Mouse (Mus musculus): ENCODE data around the gene Pgam2. TPM values are rescaled to one million over a fixed set of nuclear protein-coding genes. Genes with fewer than 3 reads are reported as not detected.
A peak's percentile ranks its signal among the peaks of the same experiment; 100 is the strongest.

Gene Pgam2
- total RNA-seq, 1 experiment: 4.1 TPM

GRCm38 (mm10) chr11:5778481-5778880, 25.1 kb downstream of the Pgam2 start:
- Histone ChIP-seq H3K27ac (ENCODE audit: insufficient read depth, low read depth, low read length, poor library complexity, severe bottlenecking) (no peak overlapping the region), H3K9ac (ENCODE audit: insufficient read depth, low read depth, low read length, poor library complexity, severe bottlenecking) (no peak overlapping the region), H3K36me3 (ENCODE audit: control insufficient read depth, insufficient read depth, low read length, poor library complexity, severe bottlenecking) (no peaks in the 10 kb centered on the region; the same call in 1 of the 2 replicates), H3K4me1 (ENCODE audit: control insufficient read depth in 2 of 2, insufficient read depth in 2 of 2, low read length in 2 of 2, poor library complexity in 1 of 2) (no peaks in the 10 kb centered on the region), H3K9me3 (ENCODE audit: control insufficient read depth, insufficient read depth, low read depth, low read length) (no peaks in the 10 kb centered on the region), H3K4me3 (ENCODE audit: insufficient read depth in 1 of 2, low read depth in 1 of 2, low read length in 2 of 2, poor library complexity in 1 of 2, severe bottlenecking in 1 of 2) (no peak overlapping the region)
- TF ChIP-seq CHD2 (IDR thresholded peaks at IDR 0.05; ENCODE audit: low read depth, low read length): no peak
- TF ChIP-seq ZC3H11A (IDR thresholded peaks at IDR 0.05; ENCODE audit: borderline replicate concordance, low read depth, low read length): peak; percentile 79; the same call in 1 of the 2 replicates
- in situ Hi-C loops (cut with MboI; ENCODE audit: low sequenced_read_pairs in 2 of 2, unreplicated experiment in 2 of 2): loop anchor here in 1 of 2 experiments (10.0 kb wide), 1 partner anchor 294 kb away; no protein-coding TSS in a partner anchor
- no peak for DNase-seq (ENCODE audit: low read depth, low spot score)

- H3K36me3 ChIP-seq (ENCODE audit: control insufficient read depth, insufficient read depth, low read length, poor library complexity, severe bottlenecking): no peaks in the 10 kb centered on the region; the same call in 1 of the 2 replicates
- no peak overlapping the region for H3K9ac ChIP-seq (ENCODE audit: insufficient read depth, low read depth, low read length, poor library complexity, severe bottlenecking)
- no peaks in the 10 kb centered on the region for H3K9me3 ChIP-seq (ENCODE audit: control insufficient read depth, insufficient read depth, low read depth, low read length)
- H3K27ac ChIP-seq (ENCODE audit: insufficient read depth, low read depth, low read length, poor library complexity, severe bottlenecking): no peak overlapping the region
- in situ Hi-C loops (cut with MboI; ENCODE audit: low sequenced_read_pairs in 2 of 2, unreplicated experiment in 2 of 2): no loop called here
- no peak for DNase-seq (ENCODE audit: low read depth, low spot score)
- no peak overlapping the region for H3K4me3 ChIP-seq (ENCODE audit: insufficient read depth in 1 of 2, low read depth in 1 of 2, low read length in 2 of 2, poor library complexity in 1 of 2, severe bottlenecking in 1 of 2)
- TF ChIP-seq ZNF384 (IDR thresholded peaks at IDR 0.05; ENCODE audit: low read depth, low read length) (no peak), MAFK (IDR thresholded peaks at IDR 0.05; ENCODE audit: insufficient read depth, low read depth, low read length) (no peak), HCFC1 (IDR thresholded peaks at IDR 0.05; ENCODE audit: borderline replicate concordance, insufficient read depth, low read length) (no peak), ZC3H11A (IDR thresholded peaks at IDR 0.05; ENCODE audit: borderline replicate concordance, low read depth, low read length) (no peak), CHD2 (IDR thresholded peaks at IDR 0.05; ENCODE audit: low read depth, low read length) (no peak)
- no peaks in the 10 kb centered on the region for H3K4me1 ChIP-seq (ENCODE audit: control insufficient read depth in 2 of 2, insufficient read depth in 2 of 2, low read length in 2 of 2, poor library complexity in 1 of 2)
Measured at GRCm38 (mm10) chr11:5766019-5766418, 37.5 kb downstream of the Pgam2 start.

- in situ Hi-C loops (cut with MboI; ENCODE audit: low sequenced_read_pairs in 2 of 2, unreplicated experiment in 2 of 2): no loop called here
- Histone ChIP-seq H3K4me3 (ENCODE audit: insufficient read depth in 1 of 2, low read depth in 1 of 2, low read length in 2 of 2, poor library complexity in 1 of 2, severe bottlenecking in 1 of 2) (peak overlapping the region; percentile 45 to 77; a peak in 3 of 4 replicates), H3K36me3 (ENCODE audit: control insufficient read depth, insufficient read depth, low read length, poor library complexity, severe bottlenecking) (no peaks in the 10 kb centered on the region; the same call in 1 of the 2 replicates), H3K27ac (ENCODE audit: insufficient read depth, low read depth, low read length, poor library complexity, severe bottlenecking) (peak overlapping the region; percentile 67), H3K9me3 (ENCODE audit: control insufficient read depth, insufficient read depth, low read depth, low read length) (no peaks in the 10 kb centered on the region), H3K9ac (ENCODE audit: insufficient read depth, low read depth, low read length, poor library complexity, severe bottlenecking) (peak overlapping the region; percentile 51; the same call in 1 of the 2 replicates), H3K4me1 (ENCODE audit: control insufficient read depth in 2 of 2, insufficient read depth in 2 of 2, low read length in 2 of 2, poor library complexity in 1 of 2) (peaks cover 0 to 2% of the 10 kb centered on the region in 2 experiments; a peak in 1 of 4 replicates)
- no peak for DNase-seq (ENCODE audit: low read depth, low spot score)
- no peak for TF ChIP-seq CHD2 (IDR thresholded peaks at IDR 0.05; ENCODE audit: low read depth, low read length)
- no peak for TF ChIP-seq ZNF384 (IDR thresholded peaks at IDR 0.05; ENCODE audit: low read depth, low read length)
- no peak for TF ChIP-seq ZC3H11A (IDR thresholded peaks at IDR 0.05; ENCODE audit: borderline replicate concordance, low read depth, low read length)
- no peak for TF ChIP-seq HCFC1 (IDR thresholded peaks at IDR 0.05; ENCODE audit: borderline replicate concordance, insufficient read depth, low read length)
- no peak for TF ChIP-seq MAFK (IDR thresholded peaks at IDR 0.05; ENCODE audit: insufficient read depth, low read depth, low read length)
Measured at GRCm38 (mm10) chr11:5762633-5762982, 40.9 kb downstream of the Pgam2 start.

- Histone ChIP-seq H3K9me3 (ENCODE audit: control insufficient read depth, insufficient read depth, low read depth, low read length) (no peaks in the 10 kb centered on the region), H3K4me3 (ENCODE audit: insufficient read depth in 1 of 2, low read depth in 1 of 2, low read length in 2 of 2, poor library complexity in 1 of 2, severe bottlenecking in 1 of 2) (peak within 1 kb of the TSS; percentile 77 to 79), H3K36me3 (ENCODE audit: control insufficient read depth, insufficient read depth, low read length, poor library complexity, severe bottlenecking) (no peaks in the 10 kb centered on the region; the same call in 1 of the 2 replicates), H3K4me1 (ENCODE audit: control insufficient read depth in 2 of 2, insufficient read depth in 2 of 2, low read length in 2 of 2, poor library complexity in 1 of 2) (peaks cover 0 to 2% of the 10 kb centered on the region in 2 experiments; a peak in 1 of 4 replicates), H3K27ac (ENCODE audit: insufficient read depth, low read depth, low read length, poor library complexity, severe bottlenecking) (peak within 1 kb of the TSS; percentile 83), H3K9ac (ENCODE audit: insufficient read depth, low read depth, low read length, poor library complexity, severe bottlenecking) (peak within 1 kb of the TSS; percentile 93)
- in situ Hi-C loops (cut with MboI; ENCODE audit: low sequenced_read_pairs in 2 of 2, unreplicated experiment in 2 of 2): no loop called here
- peak; percentile 79 for DNase-seq (ENCODE audit: low read depth, low spot score)
- no peak for TF ChIP-seq MAFK (IDR thresholded peaks at IDR 0.05; ENCODE audit: insufficient read depth, low read depth, low read length)
- no peak for TF ChIP-seq ZC3H11A (IDR thresholded peaks at IDR 0.05; ENCODE audit: borderline replicate concordance, low read depth, low read length)
- TF ChIP-seq CHD2 (IDR thresholded peaks at IDR 0.05; ENCODE audit: low read depth, low read length): no peak
- TF ChIP-seq HCFC1 (IDR thresholded peaks at IDR 0.05; ENCODE audit: borderline replicate concordance, insufficient read depth, low read length): peak; percentile 60; the same call in 1 of the 2 replicates
- no peak for TF ChIP-seq ZNF384 (IDR thresholded peaks at IDR 0.05; ENCODE audit: low read depth, low read length)
Measured at GRCm38 (mm10) chr11:5761820-5762632, 41.5 kb downstream of the Pgam2 start, which contains the start of gene Urgcp. TSS of gene Urgcp (minus strand) at chr11:5762376.
